8 mouse cellular contexts compared by ENCODE assay signal in the genomic region with DNA sequence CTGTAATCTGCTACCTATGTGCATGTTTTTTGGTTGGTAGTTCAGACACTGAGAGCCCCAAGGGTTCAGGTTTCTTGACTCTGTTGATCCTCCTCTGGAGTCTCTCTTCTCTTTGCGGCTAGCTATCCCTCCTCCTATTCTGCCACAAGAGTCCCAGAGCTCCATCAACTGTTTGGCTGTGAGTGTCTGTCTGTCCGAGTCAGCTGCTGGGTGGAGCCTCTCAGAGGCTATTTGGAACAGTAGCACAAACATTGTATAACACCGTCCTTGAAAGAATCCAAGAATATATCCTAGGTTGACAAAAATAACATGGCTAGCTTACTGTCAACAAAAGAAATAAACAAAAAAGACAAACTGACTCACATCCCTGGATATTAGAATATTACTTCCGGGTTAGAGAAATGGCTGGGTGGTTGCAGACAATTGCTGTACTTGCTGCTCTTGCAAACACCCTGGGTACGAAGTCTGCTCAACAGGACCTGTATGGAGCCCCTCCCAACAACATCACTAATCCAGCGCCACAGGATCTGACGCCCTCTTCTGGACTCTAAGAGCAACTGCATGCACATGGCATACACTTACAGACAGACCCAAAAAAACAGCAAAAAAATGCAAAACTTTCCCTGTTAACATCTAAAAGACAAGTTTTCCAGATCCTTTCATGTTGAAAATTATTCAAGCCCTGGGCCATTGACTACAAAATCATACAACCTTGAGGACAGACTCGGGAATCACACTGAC.
DNase-seq lines count a peak whose midpoint lies in the region; ATAC-seq lines count a peak whose summit lies in the region.
"Had no signal": no experiment of that assay in that cellular context is flagged by ENCODE, and none has a peak within 500 bp of the region (broad histone marks: within the 10 kb centered on the region; RNA-seq: fewer than 3 reads in every experiment).

No protein-coding gene starts in this region.

- intact Hi-C loops in heart, postnatal 36 days (cut with DNase I): loop anchor here (10.0 kb wide), 5 partner anchors 580 to 1950 kb away; no protein-coding TSS in a partner anchor

- 0 out of 2 replicates have a peak, but pooled peaks have one; percentile 48 for ATAC-seq in megakaryocyte progenitor cell, adult 5-6 weeks (replicated peaks; ENCODE audit: poor library complexity)

- peak; percentile 18 for DNase-seq in heart, adult 8-10 months (ENCODE audit: low spot score)
- no peak for DNase-seq in heart, postnatal 36 days
- peak; percentile 2 for DNase-seq in lung, postnatal 10 days
- no peak for DNase-seq in lung, postnatal 14 days
- peak; percentile 51 for DNase-seq in R1 (ENCODE audit: low read depth, low spot score)
- no peak for DNase-seq in cerebellum, adult 11 months
- DNase-seq: gastrocnemius, postnatal 10 days had no signal

Comparison
In these comparisons a context has a peak if more than half of its experiments do, and no peak if none do; other contexts are left out.
1. DNase-seq: peak in heart, adult 8-10 months (single experiment), lung, postnatal 10 days (single experiment) and R1 (single experiment); none in heart, postnatal 36 days (0 of 2), lung, postnatal 14 days (single experiment) and cerebellum, adult 11 months (single experiment).